Mouse (Mus musculus): ENCODE measurements around the gene Nme4.

Gene Nme4

GRCm38 (mm10) chr17:26066488-26067020 lies 28.8 kb downstream of the Nme4 start:
- DNase-seq (ENCODE audit: low spot score in 2 of 2): no peak

- DNase-seq (ENCODE audit: low spot score in 2 of 2): no peak
Measured at GRCm38 (mm10) chr17:26064916-26065315, 30.5 kb downstream of the Nme4 start.

GRCm38 (mm10) chr17:26057787-26058567 lies 37.4 kb downstream of the Nme4 start:
- DNase-seq (ENCODE audit: low spot score in 2 of 2): no peak

GRCm38 (mm10) chr17:26057278-26057677 lies 38.1 kb downstream of the Nme4 start:
- no peak for DNase-seq (ENCODE audit: low spot score in 2 of 2)

- DNase-seq (ENCODE audit: low spot score in 2 of 2): no peak
Measured at GRCm38 (mm10) chr17:26055164-26055563, 40.2 kb downstream of the Nme4 start.

GRCm38 (mm10) chr17:26054133-26054845 lies 41.1 kb downstream of the Nme4 start:
- no peak for DNase-seq (ENCODE audit: low spot score in 2 of 2)

- no peak for DNase-seq (ENCODE audit: low spot score in 2 of 2)
Measured at GRCm38 (mm10) chr17:26052706-26053105, 42.7 kb downstream of the Nme4 start.

- no peak for DNase-seq (ENCODE audit: low spot score in 2 of 2)
Measured at GRCm38 (mm10) chr17:26052074-26052473, 43.3 kb downstream of the Nme4 start.

GRCm38 (mm10) chr17:26048118-26048517 lies 47.3 kb downstream of the Nme4 start:
- no peak for DNase-seq (ENCODE audit: low spot score in 2 of 2)

- no peak for DNase-seq (ENCODE audit: low spot score in 2 of 2)
Measured at GRCm38 (mm10) chr17:26046253-26046997, 49.0 kb downstream of the Nme4 start.

GRCm38 (mm10) chr17:26045285-26045684 lies 50.1 kb downstream of the Nme4 start:
- DNase-seq (ENCODE audit: low spot score in 2 of 2): no peak

- peak; percentile 44 to 71 for DNase-seq (ENCODE audit: low spot score in 2 of 2)
Measured at GRCm38 (mm10) chr17:26043249-26043636, 52.2 kb downstream of the Nme4 start.

GRCm38 (mm10) chr17:26042599-26043248 lies 52.7 kb downstream of the Nme4 start:
- peak; percentile 17 for DNase-seq (ENCODE audit: low spot score in 2 of 2)
